Mouse (Mus musculus): ENCODE measurements around the gene Rrp9. TPM values are rescaled to one million over a fixed set of nuclear protein-coding genes. Genes with fewer than 3 reads are reported as not detected.

The Rrp9 gene
- polyA plus RNA-seq, 1 experiment from 2014 or later, result 23.3 TPM

DNA sequence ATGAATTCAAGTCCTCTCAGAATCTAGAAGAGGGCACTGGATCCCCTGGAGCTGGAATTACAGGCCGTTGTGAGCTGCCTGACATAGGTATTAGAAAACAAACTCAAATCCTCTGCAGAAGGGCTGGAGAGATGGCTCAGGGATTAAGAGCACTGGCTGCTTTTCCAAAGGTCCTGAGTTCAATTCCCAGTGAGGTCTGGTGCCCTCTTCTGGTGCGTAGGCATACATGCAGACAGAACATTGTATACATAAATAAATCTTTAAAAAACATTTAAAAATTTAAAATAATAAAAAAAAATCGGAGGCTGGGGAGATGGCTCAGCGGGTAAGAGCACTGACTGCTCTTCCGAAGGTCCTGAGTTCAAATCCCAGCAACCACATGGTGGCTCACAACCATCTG, 33.1 kb upstream of the Rrp9 start:
- Histone ChIP-seq H3K27me3 (ENCODE audit: control insufficient read depth, insufficient read depth, low read length) (no peaks in the 10 kb centered on the region), H3K4me2 (replicated peaks; ENCODE audit: low read depth) (no peak overlapping the region), H3K4me1 (replicated peaks; ENCODE audit: control insufficient read depth, insufficient read depth) (peaks cover 3% of the 10 kb centered on the region), H3K36me3 (ENCODE audit: control insufficient read depth, insufficient read depth, low read length) (no peaks in the 10 kb centered on the region), H3K9ac (ENCODE audit: low read length) (no peak overlapping the region), H3K4me3 (ENCODE audit: low read depth, low read length) (no peak overlapping the region), H3K9me3 (ENCODE audit: control insufficient read depth, low read length) (no peaks in the 10 kb centered on the region), H3K27ac (replicated peaks) (no peak overlapping the region)
- 78% methylated on average over 5 of the region's 5 CpGs for WGBS
- TF ChIP-seq CTCF (IDR thresholded peaks at IDR 0.05; ENCODE audit: low read depth) (peak; percentile 57), EP300 (optimal IDR thresholded peaks at IDR 0.05) (no peak)
- no peak for ATAC-seq (ENCODE audit: low FRiP score, low TSS enrichment)
- DNase-seq (ENCODE audit: low spot score), result no peak

DNA sequence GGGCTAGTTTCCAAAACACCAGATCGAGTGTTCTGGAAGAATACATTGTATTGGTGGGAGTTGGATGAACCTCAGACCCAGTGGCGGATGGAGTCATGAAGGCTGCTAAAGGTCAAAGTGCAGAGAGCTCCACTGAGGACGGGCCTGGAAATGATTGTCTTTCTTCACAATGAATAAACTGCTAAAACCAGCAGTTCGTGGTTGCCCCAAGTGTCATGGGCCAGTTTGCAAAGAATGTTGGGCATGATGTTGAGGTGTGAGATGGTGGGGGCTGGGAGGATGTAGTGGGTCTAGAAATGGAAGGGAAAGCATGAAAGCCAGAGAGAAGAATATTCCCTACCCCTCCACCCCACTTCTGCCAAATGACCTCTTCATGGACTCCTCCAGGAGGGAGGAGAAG, 30.9 kb upstream of the Rrp9 start:
- H3K9ac ChIP-seq (ENCODE audit: low read length), result no peak overlapping the region

DNA sequence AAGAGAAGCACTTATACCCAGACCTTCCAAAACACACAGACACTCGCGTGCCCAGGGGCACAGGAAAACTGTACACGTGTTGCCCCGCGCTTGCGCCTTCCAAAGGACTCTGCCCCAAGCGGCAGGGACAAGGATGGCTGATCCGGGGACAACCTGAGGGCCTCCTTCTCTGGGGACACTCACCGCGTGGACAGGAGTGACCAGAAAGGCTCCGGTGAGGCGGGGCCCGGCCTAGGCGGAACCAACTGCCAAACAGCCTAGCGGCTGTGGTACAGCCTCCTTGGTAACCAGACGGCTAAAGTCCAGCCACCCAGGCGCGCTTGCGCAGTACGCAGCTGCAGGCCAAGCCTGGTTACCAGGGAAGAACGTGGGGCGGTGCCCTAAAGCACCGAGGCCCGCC, 28.4 kb upstream of the Rrp9 start, which contains the start of the genes Abhd14b and Abhd14a:
Abhd14b (plus strand) TSS at position 112 of the 400 bp plus-strand sequence.
Abhd14a (minus strand) TSS at position 331 of the 400 bp plus-strand sequence.
- DNase-seq (ENCODE audit: low spot score) (peak; percentile 98), ATAC-seq (ENCODE audit: low FRiP score, low TSS enrichment) (peak; percentile 98)
- H3K9ac ChIP-seq (ENCODE audit: low read length), result peak within 1 kb of the TSS; percentile 69
- 0% methylated on average over 24 of the region's 24 CpGs for WGBS
- peak within 1 kb of the TSS; percentile 78 for H3K27ac ChIP-seq (replicated peaks)
- H3K4me1 ChIP-seq (replicated peaks; ENCODE audit: control insufficient read depth, insufficient read depth), result peaks cover 17% of the 10 kb centered on the region
- H3K36me3 ChIP-seq (ENCODE audit: control insufficient read depth, insufficient read depth, low read length), result no peaks in the 10 kb centered on the region
- TF ChIP-seq EP300 (optimal IDR thresholded peaks at IDR 0.05) (no peak), CTCF (IDR thresholded peaks at IDR 0.05; ENCODE audit: low read depth) (peak; percentile 76)
- H3K27me3 ChIP-seq (ENCODE audit: control insufficient read depth, insufficient read depth, low read length), result no peaks in the 10 kb centered on the region
- peak within 1 kb of the TSS; percentile 81 for H3K4me2 ChIP-seq (replicated peaks; ENCODE audit: low read depth)
- H3K4me3 ChIP-seq (ENCODE audit: low read depth, low read length), result peak within 1 kb of the TSS; percentile 55
- H3K9me3 ChIP-seq (ENCODE audit: control insufficient read depth, low read length), result no peaks in the 10 kb centered on the region

More for the DNA sequence above, 30.9 kb upstream of the Rrp9 start:
- no peaks in the 10 kb centered on the region for H3K27me3 ChIP-seq (ENCODE audit: control insufficient read depth, insufficient read depth, low read length)
- DNase-seq (ENCODE audit: low spot score) (no peak), ATAC-seq (ENCODE audit: low FRiP score, low TSS enrichment) (no peak)
- peaks cover 7% of the 10 kb centered on the region for H3K4me1 ChIP-seq (replicated peaks; ENCODE audit: control insufficient read depth, insufficient read depth)
- no peak overlapping the region for H3K27ac ChIP-seq (replicated peaks)
- no peaks in the 10 kb centered on the region for H3K36me3 ChIP-seq (ENCODE audit: control insufficient read depth, insufficient read depth, low read length)
- no peak overlapping the region for H3K4me3 ChIP-seq (ENCODE audit: low read depth, low read length)
- no peaks in the 10 kb centered on the region for H3K9me3 ChIP-seq (ENCODE audit: control insufficient read depth, low read length)
- 67% methylated on average over 4 of the region's 4 CpGs for WGBS
- H3K4me2 ChIP-seq (replicated peaks; ENCODE audit: low read depth), result no peak overlapping the region
- TF ChIP-seq EP300 (optimal IDR thresholded peaks at IDR 0.05) (no peak), CTCF (IDR thresholded peaks at IDR 0.05; ENCODE audit: low read depth) (no peak)

DNA sequence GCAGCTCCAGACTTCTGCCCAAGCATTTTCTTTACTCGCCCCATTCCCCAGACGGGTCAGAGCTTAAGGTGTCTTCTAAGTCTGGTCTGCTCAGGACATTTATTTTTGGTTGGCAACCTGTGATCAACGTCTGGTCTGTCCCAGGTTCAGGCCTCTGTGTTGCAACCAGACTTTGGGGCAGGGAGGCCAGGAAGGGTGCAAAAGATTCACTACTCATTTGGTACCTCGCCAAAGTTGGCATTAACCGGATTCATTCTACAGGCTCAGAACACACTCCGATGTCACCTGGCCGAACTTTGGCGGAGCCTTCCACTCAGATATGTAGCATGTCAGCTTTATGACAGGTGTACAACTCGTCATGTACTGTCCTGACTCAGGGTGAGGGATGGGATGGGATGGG, 27.8 kb upstream of the Rrp9 start:
- 22% methylated on average over 9 of the region's 9 CpGs for WGBS
- Histone ChIP-seq H3K4me2 (replicated peaks; ENCODE audit: low read depth) (peak overlapping the region; percentile 81), H3K4me3 (ENCODE audit: low read depth, low read length) (peak overlapping the region; percentile 55), H3K27me3 (ENCODE audit: control insufficient read depth, insufficient read depth, low read length) (no peaks in the 10 kb centered on the region), H3K36me3 (ENCODE audit: control insufficient read depth, insufficient read depth, low read length) (no peaks in the 10 kb centered on the region), H3K4me1 (replicated peaks; ENCODE audit: control insufficient read depth, insufficient read depth) (peaks cover 20% of the 10 kb centered on the region), H3K9ac (ENCODE audit: low read length) (0 out of 2 replicates have a peak overlapping the region, but pooled peaks have one; percentile 32), H3K27ac (replicated peaks) (peak overlapping the region; percentile 78), H3K9me3 (ENCODE audit: control insufficient read depth, low read length) (no peaks in the 10 kb centered on the region)
- DNase-seq (ENCODE audit: low spot score) (no peak), ATAC-seq (ENCODE audit: low FRiP score, low TSS enrichment) (peak; percentile 3; the same call in 1 of the 2 replicates)
- TF ChIP-seq EP300 (optimal IDR thresholded peaks at IDR 0.05) (no peak), CTCF (IDR thresholded peaks at IDR 0.05; ENCODE audit: low read depth) (no peak)

- Histone ChIP-seq H3K27me3 (ENCODE audit: control insufficient read depth, insufficient read depth, low read length) (no peaks in the 10 kb centered on the region), H3K4me3 (ENCODE audit: low read depth, low read length) (peak overlapping the region; percentile 55), H3K4me1 (replicated peaks; ENCODE audit: control insufficient read depth, insufficient read depth) (peaks cover 21% of the 10 kb centered on the region), H3K9me3 (ENCODE audit: control insufficient read depth, low read length) (no peaks in the 10 kb centered on the region), H3K9ac (ENCODE audit: low read length) (peak overlapping the region; percentile 63), H3K4me2 (replicated peaks; ENCODE audit: low read depth) (peak overlapping the region; percentile 81), H3K36me3 (ENCODE audit: control insufficient read depth, insufficient read depth, low read length) (no peaks in the 10 kb centered on the region), H3K27ac (replicated peaks) (peak overlapping the region; percentile 78)
- WGBS, result 1% methylated on average over 23 of the region's 23 CpGs
- ATAC-seq (ENCODE audit: low FRiP score, low TSS enrichment), result peak; percentile 49; the same call in 1 of the 2 replicates
- DNase-seq (ENCODE audit: low spot score), result peak; percentile 80
- TF ChIP-seq CTCF (IDR thresholded peaks at IDR 0.05; ENCODE audit: low read depth) (peak; percentile 81), EP300 (optimal IDR thresholded peaks at IDR 0.05) (no peak)
Measured at GRCm38 (mm10) chr9:106448498-106449031, 27.2 kb upstream of the Rrp9 start.

- Histone ChIP-seq H3K4me3 (ENCODE audit: low read depth, low read length) (no peak overlapping the region), H3K9me3 (ENCODE audit: control insufficient read depth, low read length) (no peaks in the 10 kb centered on the region), H3K4me1 (replicated peaks; ENCODE audit: control insufficient read depth, insufficient read depth) (peaks cover 25% of the 10 kb centered on the region), H3K4me2 (replicated peaks; ENCODE audit: low read depth) (no peak overlapping the region), H3K9ac (ENCODE audit: low read length) (no peak overlapping the region), H3K27ac (replicated peaks) (0 out of 2 replicates have a peak overlapping the region, but pooled peaks have one; percentile 30), H3K36me3 (ENCODE audit: control insufficient read depth, insufficient read depth, low read length) (no peaks in the 10 kb centered on the region), H3K27me3 (ENCODE audit: control insufficient read depth, insufficient read depth, low read length) (no peaks in the 10 kb centered on the region)
- no peak for DNase-seq (ENCODE audit: low spot score)
- no peak for ATAC-seq (ENCODE audit: low FRiP score, low TSS enrichment)
- TF ChIP-seq EP300 (optimal IDR thresholded peaks at IDR 0.05) (no peak), CTCF (IDR thresholded peaks at IDR 0.05; ENCODE audit: low read depth) (no peak)
- WGBS, result 84% methylated on average over 8 of the region's 8 CpGs
Measured at GRCm38 (mm10) chr9:106449947-106450346, 25.8 kb upstream of the Rrp9 start.

Data from stomach, postnatal 0 days (tissue).